In genomic region chr9:107297059-107297458, GRCm38 (mm10) we compare ENCODE assay signal across 8 mouse cellular contexts. TPM values are rescaled to one million over a fixed set of nuclear protein-coding genes. Genes with fewer than 3 reads are reported as not detected.
DNase-seq lines count a peak whose midpoint lies in the region; ATAC-seq and TF ChIP-seq lines count a peak whose summit lies in the region.

No protein-coding gene starts in this region.

- no peak for TF ChIP-seq POLR2A in olfactory bulb, adult 2 months (IDR thresholded peaks at IDR 0.05; ENCODE audit: insufficient read depth, low read depth, low read length)

- peaks cover 14% of the 10 kb centered on the region for H3K36me3 ChIP-seq in forebrain, embryonic 14.5 days (ENCODE audit: control insufficient read depth, insufficient read depth, low read length)
- peaks cover 24% of the 10 kb centered on the region for H3K36me3 ChIP-seq in liver, embryonic 12.5 days

- DNase-seq in kidney, adult 9 months, result peak; percentile 70
- DNase-seq in kidney, adult 11 months, result no peak
- DNase-seq in forebrain, embryonic 14.5 days (ENCODE audit: low spot score), result no peak
- DNase-seq in natural killer cell, adult 2 months (ENCODE audit: low spot score in 2 of 2), result no peak
- no peak for DNase-seq in right cerebral cortex, adult 18-20 months

- peak overlapping the region; percentile 94 for H3K4me2 ChIP-seq in forebrain, embryonic 14.5 days (ENCODE audit: low read length)
- H3K4me2 ChIP-seq in liver, embryonic 12.5 days, result peak overlapping the region; percentile 93

- TF ChIP-seq CTCF in olfactory bulb, adult 2 months (IDR thresholded peaks at IDR 0.05; ENCODE audit: insufficient read depth, low read depth, low read length), result no peak

- H3K27ac ChIP-seq in forebrain, embryonic 14.5 days (ENCODE audit: low read depth, low read length), result peak overlapping the region; percentile 27; the same call in 1 of the 2 replicates
- H3K27ac ChIP-seq in liver, embryonic 12.5 days, result peak overlapping the region; percentile 96
- no peak overlapping the region for H3K27ac ChIP-seq in olfactory bulb, adult 2 months (ENCODE audit: insufficient read depth, low read depth, low read length)

- ATAC-seq in forebrain, embryonic 14.5 days, result no peak
- no peak for ATAC-seq in liver, embryonic 12.5 days
- no peak for ATAC-seq in megakaryocyte progenitor cell, adult 5-6 weeks (replicated peaks; ENCODE audit: poor library complexity)

- H3K9ac ChIP-seq in forebrain, embryonic 14.5 days (ENCODE audit: low read length), result peak overlapping the region; percentile 82
- peak overlapping the region; percentile 84 for H3K9ac ChIP-seq in liver, embryonic 12.5 days

- H3K9me3 ChIP-seq in forebrain, embryonic 14.5 days (replicated peaks; ENCODE audit: control insufficient read depth, low read length), result no peaks in the 10 kb centered on the region
- H3K9me3 ChIP-seq in liver, embryonic 12.5 days (replicated peaks), result no peaks in the 10 kb centered on the region

- 15% methylated on average over 16 of the region's 16 CpGs for WGBS in forebrain, embryonic 14.5 days
- WGBS in liver, embryonic 12.5 days (ENCODE audit: insufficient replicate concordance), result 13% methylated on average over 16 of the region's 16 CpGs
- 11% methylated on average over 16 of the region's 16 CpGs for WGBS in olfactory bulb, adult 2 months

- H3K27me3 ChIP-seq in forebrain, embryonic 14.5 days (replicated peaks; ENCODE audit: control insufficient read depth, insufficient read depth, low read length), result 0 out of 2 replicates have a peak, but pooled peaks cover 2% of the 10 kb centered on the region
- H3K27me3 ChIP-seq in liver, embryonic 12.5 days (replicated peaks), result peaks cover 18% of the 10 kb centered on the region; the same call in 1 of the 2 replicates

- peaks cover 10% of the 10 kb centered on the region for H3K4me1 ChIP-seq in forebrain, embryonic 14.5 days (ENCODE audit: control insufficient read depth, insufficient read depth, low read length)
- H3K4me1 ChIP-seq in liver, embryonic 12.5 days, result peaks cover 70% of the 10 kb centered on the region
- peaks cover 20% of the 10 kb centered on the region for H3K4me1 ChIP-seq in olfactory bulb, adult 2 months (ENCODE audit: control insufficient read depth, insufficient read depth, low read length)

- H3K4me3 ChIP-seq in forebrain, embryonic 14.5 days (ENCODE audit: low read depth, low read length), result peak overlapping the region; percentile 77
- H3K4me3 ChIP-seq in liver, embryonic 12.5 days, result peak overlapping the region; percentile 81
- peak overlapping the region; percentile 72 for H3K4me3 ChIP-seq in olfactory bulb, adult 2 months (ENCODE audit: insufficient read depth, low read depth, low read length)

RNA-seq across cellular contexts. Expression of gene Cish, which starts 1.2 kb away (rescaled TPM):
- 4.9 and 7.0 TPM in 2 replicates for polyA plus RNA-seq in forebrain, embryonic 14.5 days (2014; fragmentation: Nextera tagmentation; extraction: Ambion mirVana)
- polyA plus RNA-seq in liver, embryonic 12.5 days (2016; fragmentation: Nextera tagmentation; extraction: Ambion mirVana), result 16.2 and 18.1 TPM in 2 replicates
- polyA plus RNA-seq in olfactory bulb, adult 2 months (2012; ENCODE audit: insufficient read depth, insufficient read length, low replicate concordance, missing spikeins), result not detected in 2 replicates
- total RNA-seq in megakaryocyte progenitor cell, adult 5-6 weeks (2015), result 0.51 and 0.86 TPM in 2 replicates
- 0.21 and 0.34 TPM in 2 replicates for total RNA-seq in megakaryocyte progenitor cell, adult 5-6 weeks (2017)

RNA-seq across cellular contexts. Expression of gene Mapkapk3, which starts 7.4 kb away (rescaled TPM):
- polyA plus RNA-seq in forebrain, embryonic 14.5 days (2014; fragmentation: Nextera tagmentation; extraction: Ambion mirVana), result 1.4 and 1.9 TPM in 2 replicates
- 12.5 and 13.2 TPM in 2 replicates for polyA plus RNA-seq in liver, embryonic 12.5 days (2016; fragmentation: Nextera tagmentation; extraction: Ambion mirVana)
- not detected in 2 replicates for polyA plus RNA-seq in olfactory bulb, adult 2 months (2012; ENCODE audit: insufficient read depth, insufficient read length, low replicate concordance, missing spikeins)
- 100 and 115 TPM in 2 replicates for total RNA-seq in megakaryocyte progenitor cell, adult 5-6 weeks (2015)
- total RNA-seq in megakaryocyte progenitor cell, adult 5-6 weeks (2017), result 175 and 186 TPM in 2 replicates

RNA-seq across cellular contexts. Expression of gene Hemk1, which starts 41.1 kb away (rescaled TPM):
- 14.0 and 15.7 TPM in 2 replicates for polyA plus RNA-seq in forebrain, embryonic 14.5 days (2014; fragmentation: Nextera tagmentation; extraction: Ambion mirVana)
- 4.9 and 5.0 TPM in 2 replicates for polyA plus RNA-seq in liver, embryonic 12.5 days (2016; fragmentation: Nextera tagmentation; extraction: Ambion mirVana)
- polyA plus RNA-seq in olfactory bulb, adult 2 months (2012; ENCODE audit: insufficient read depth, insufficient read length, low replicate concordance, missing spikeins), result not detected in 2 replicates
- total RNA-seq in megakaryocyte progenitor cell, adult 5-6 weeks (2015), result 14.5 and 20.2 TPM in 2 replicates
- 12.0 and 14.0 TPM in 2 replicates for total RNA-seq in megakaryocyte progenitor cell, adult 5-6 weeks (2017)

RNA-seq across cellular contexts. Expression of gene 6430571L13Rik, which starts 43.3 kb away (rescaled TPM):
- 2.0 and 2.3 TPM in 2 replicates for polyA plus RNA-seq in forebrain, embryonic 14.5 days (2014; fragmentation: Nextera tagmentation; extraction: Ambion mirVana)
- polyA plus RNA-seq in liver, embryonic 12.5 days (2016; fragmentation: Nextera tagmentation; extraction: Ambion mirVana), result 0.06 and 0.10 TPM in 2 replicates
- polyA plus RNA-seq in olfactory bulb, adult 2 months (2012; ENCODE audit: insufficient read depth, insufficient read length, low replicate concordance, missing spikeins), result not detected in 2 replicates
- 0.07 TPM in 1 of 2 replicates, not detected in the other for total RNA-seq in megakaryocyte progenitor cell, adult 5-6 weeks (2015)
- 0.08 and 0.17 TPM in 2 replicates for total RNA-seq in megakaryocyte progenitor cell, adult 5-6 weeks (2017)
